Mouse (Mus musculus) spleen, adult 2 months (tissue): Measurements from ENCODE around the gene Coro6.

Experiments
- CTCF ChIP-seq: fragments of 200-500 bp; IDR thresholded peaks from 2 replicates; pipeline ENCODE4 v1.5.1; 2011; ENCODE audit warnings: mild to moderate bottlenecking, inconsistent platforms; ENCODE audit not compliant: insufficient read depth, insufficient read length, insufficient replicate concordance; ENCODE audit errors: extremely low read depth
- POLR2A ChIP-seq: fragments of 200-500 bp; IDR thresholded peaks from 2 replicates; pipeline ENCODE4 v1.6.1; 2011; ENCODE audit warnings: low read depth, low read length, inconsistent platforms

DNA sequence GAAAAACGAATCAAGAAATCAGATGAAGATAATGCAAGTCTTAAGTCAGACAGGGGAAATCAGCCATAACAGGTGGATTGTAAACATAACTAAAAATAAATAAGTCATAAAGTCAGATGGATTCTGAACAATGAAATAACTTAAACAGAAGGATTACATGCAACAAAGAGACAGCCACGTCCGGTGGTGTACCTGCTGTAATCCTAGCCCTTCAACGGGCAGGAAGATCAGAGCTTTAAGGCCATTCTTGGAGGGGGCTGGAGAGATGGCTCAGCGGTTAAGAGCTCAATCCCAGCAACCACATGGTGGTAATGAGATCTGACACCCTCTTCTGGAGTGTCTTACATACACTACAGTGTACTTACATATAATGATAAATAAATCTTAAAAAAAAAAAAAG, 49.1 kb downstream of the Coro6 start:
- TF ChIP-seq CTCF (no peak), POLR2A (no peak)
